Mouse (Mus musculus) megakaryocyte, embryonic 14.5 days (primary cell): ENCODE measurements around the gene Tnfrsf19.

Source experiments
- FLI1 ChIP-seq: IDR thresholded peaks from 2 replicates; pipeline ENCODE4 v1.6.1; 2012; ENCODE audit warnings: low read length, inconsistent platforms, mixed read lengths
- GATA1 ChIP-seq: IDR thresholded peaks from 3 replicates; pipeline ENCODE4 v1.6.1; 2012; ENCODE audit warnings: mixed read lengths, low read length, inconsistent platforms, borderline replicate concordance

DNA sequence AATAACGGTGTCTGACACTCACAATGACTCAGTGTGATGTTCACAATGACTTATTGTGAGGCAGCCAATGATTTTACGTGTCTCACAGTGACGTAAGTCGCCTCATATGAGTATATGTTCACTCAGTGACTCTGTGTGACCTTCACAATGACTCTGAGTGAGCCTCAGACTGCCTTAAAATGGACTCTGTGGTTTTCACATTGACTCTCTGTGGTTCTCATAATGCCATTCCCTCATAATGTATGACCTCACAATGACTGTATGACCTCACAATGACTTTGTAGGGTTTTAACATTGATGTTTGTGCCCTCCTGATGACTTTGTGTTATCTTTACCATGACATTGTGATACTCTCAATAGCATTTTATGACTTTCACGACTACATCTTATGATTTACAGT is 110.6 kb downstream of the Tnfrsf19 start:
- TF ChIP-seq FLI1 (no peak), GATA1 (no peak)
